Mouse (Mus musculus) heart, postnatal 0 days (tissue): ENCODE measurements around the gene Dnajb13. TPM values are rescaled to one million over a fixed set of nuclear protein-coding genes. Genes with fewer than 3 reads are reported as not detected.
"Not testable (repeated sequence)": the region's sequence is repeated elsewhere in the genome, so short reads cannot be mapped to it uniquely, and the experiment has no call there.

ENCODE experiments used
- ATAC-seq: fragments of 200-750 bp; cut with Nextera tagmentation; 2 replicates; pipeline ENCODE4 v1.8.0; 2017; ENCODE audit warnings: low read depth, moderate number of reproducible peaks, moderate library complexity; ENCODE audit not compliant: insufficient read depth
- DNase-seq: peaks from one replicate; pipeline ENCODE4 v3.0.0-alpha.2; 2016; ENCODE audit warnings: low spot score
- H3K27ac ChIP-seq: fragments of 300-500 bp; sonication (generic); 2 replicates; pipeline ENCODE4 v1.5.1; 2014; ENCODE audit warnings: low read depth, mild to moderate bottlenecking
- H3K27me3 ChIP-seq: fragments of 300-500 bp; sonication (generic); 2 replicates; pipeline ENCODE4 v1.6.1; 2014; ENCODE audit warnings: low read length, mixed read lengths; ENCODE audit not compliant: control insufficient read depth, insufficient read depth
- H3K36me3 ChIP-seq: fragments of 300-500 bp; sonication (generic); replicated peaks from 2 replicates; pipeline ENCODE4 v1.6.1; 2014; ENCODE audit warnings: low read length, mixed read lengths; ENCODE audit not compliant: control insufficient read depth, insufficient read depth
- H3K4me1 ChIP-seq: fragments of 300-500 bp; sonication (generic); 2 replicates; pipeline ENCODE4 v1.6.1; 2014; ENCODE audit warnings: antibody characterized with exemption; ENCODE audit not compliant: control insufficient read depth, insufficient read depth
- H3K4me2 ChIP-seq: fragments of 300-500 bp; sonication (generic); 2 replicates; pipeline ENCODE4 v1.6.1; 2014; ENCODE audit warnings: low read depth, mild to moderate bottlenecking, low read length, moderate library complexity
- H3K4me3 ChIP-seq: fragments of 300-500 bp; sonication (generic); 2 replicates; pipeline ENCODE4 v1.5.1; 2014; ENCODE audit warnings: low read depth, low read length
- H3K9ac ChIP-seq: fragments of 300-500 bp; sonication (generic); replicated peaks from 2 replicates; pipeline ENCODE4 v1.6.1; 2014; ENCODE audit warnings: low read depth, low read length, mixed read lengths
- H3K9me3 ChIP-seq: fragments of 300-500 bp; sonication (generic); replicated peaks from 2 replicates; pipeline ENCODE4 v1.6.1; 2016; ENCODE audit warnings: low read length; ENCODE audit not compliant: control insufficient read depth
- CTCF ChIP-seq: IDR thresholded peaks from 2 replicates; pipeline ENCODE4 v1.5.1; 2016; ENCODE audit warnings: antibody characterized with exemption, control low read depth, low read depth
- EP300 ChIP-seq: IDR thresholded peaks from 2 replicates; pipeline ENCODE4 v1.6.1; 2016; ENCODE audit warnings: antibody characterized with exemption, low read depth
- WGBS: fragments of 180-500 bp; shearing (Covaris S2); extraction: QIAGEN DNeasy Blood & Tissue Kit; methylation state at CpG from one replicate; pipeline ENCODE4 v1.1.7; 2014; 5-methylcytosine and 5-hydroxymethylcytosine counted together
- polyA plus RNA-seq: library from polyadenylated mRNA; unstranded; fragments of >200 nt; fragmentation: Nextera tagmentation; extraction: Ambion mirVana; gene quantifications from 2 replicates; pipeline ENCODE4 v1.2.1, GENCODE M21; 2015
- total RNA-seq: library from RNA; depleted of rRNA; stranded (reverse); fragments of >200 nt; gene quantifications from 2 replicates; pipeline ENCODE4 v1.2.3, GENCODE M21; 2014; ENCODE audit warnings: low replicate concordance

The Dnajb13 gene
- total and polyA plus RNA-seq, 2 experiments from 2014 or later, result 0.07 TPM; not detected in 1

GRCm38 (mm10) chr7:100487301-100487700 is 27.5 kb downstream of the Dnajb13 start:
- Histone ChIP-seq H3K4me1 (0 out of 2 replicates have a peak, but pooled peaks cover 3% of the 10 kb centered on the region), H3K4me2 (no peak overlapping the region), H3K9ac (no peak overlapping the region), H3K27me3 (no peaks in the 10 kb centered on the region), H3K36me3 (no peaks in the 10 kb centered on the region), H3K9me3 (no peaks in the 10 kb centered on the region), H3K4me3 (no peak overlapping the region), H3K27ac (no peak overlapping the region)
- TF ChIP-seq CTCF (no peak), EP300 (no peak)
- ATAC-seq (no peak), DNase-seq (no peak)
- WGBS, result 64% methylated on average over 2 of the region's 2 CpGs

GRCm38 (mm10) chr7:100484493-100484892 is 30.3 kb downstream of the Dnajb13 start:
- no peak for DNase-seq
- 82% methylated on average over 5 of the region's 5 CpGs for WGBS

GRCm38 (mm10) chr7:100482046-100482445 is 32.7 kb downstream of the Dnajb13 start:
- H3K4me3 ChIP-seq, H3K9me3 ChIP-seq, ATAC-seq, H3K9ac ChIP-seq, H3K4me1 ChIP-seq, H3K36me3 ChIP-seq, H3K27me3 ChIP-seq, H3K27ac ChIP-seq, DNase-seq, H3K4me2 ChIP-seq: not testable (repeated sequence)
- WGBS, result 75% methylated on average over 2 of the region's 2 CpGs

More at GRCm38 (mm10) chr7:100484493-100484892, 30.3 kb downstream of the Dnajb13 start:
- Histone ChIP-seq H3K9ac (no peak overlapping the region), H3K9me3 (no peaks in the 10 kb centered on the region), H3K4me2 (no peak overlapping the region), H3K4me1 (0 out of 2 replicates have a peak, but pooled peaks cover 3% of the 10 kb centered on the region), H3K36me3 (no peaks in the 10 kb centered on the region), H3K27ac (no peak overlapping the region), H3K27me3 (no peaks in the 10 kb centered on the region), H3K4me3 (no peak overlapping the region)
- TF ChIP-seq CTCF, result no peak
- no peak for TF ChIP-seq EP300
- ATAC-seq, result no peak

- Histone ChIP-seq H3K36me3 (no peaks in the 10 kb centered on the region), H3K27me3 (no peaks in the 10 kb centered on the region), H3K27ac (no peak overlapping the region), H3K4me1 (peaks cover 3% of the 10 kb centered on the region), H3K4me2 (no peak overlapping the region), H3K4me3 (no peak overlapping the region), H3K9me3 (no peaks in the 10 kb centered on the region), H3K9ac (no peak overlapping the region)
- no peak for DNase-seq
- 77% methylated on average over 17 of the region's 17 CpGs for WGBS
- no peak for TF ChIP-seq CTCF
- TF ChIP-seq EP300, result no peak
- ATAC-seq, result no peak
Measured at GRCm38 (mm10) chr7:100480175-100480574, 34.6 kb downstream of the Dnajb13 start.

- 70% methylated on average over 15 of the region's 15 CpGs for WGBS
- Histone ChIP-seq H3K4me3 (no peak overlapping the region), H3K4me1 (peaks cover 7% of the 10 kb centered on the region), H3K36me3 (no peaks in the 10 kb centered on the region), H3K9ac (no peak overlapping the region), H3K27ac (no peak overlapping the region), H3K27me3 (no peaks in the 10 kb centered on the region), H3K9me3 (no peaks in the 10 kb centered on the region), H3K4me2 (no peak overlapping the region)
- TF ChIP-seq EP300, result no peak
- no peak for TF ChIP-seq CTCF
- DNase-seq (no peak), ATAC-seq (no peak)
Measured at GRCm38 (mm10) chr7:100479823-100480164, 35.0 kb downstream of the Dnajb13 start.

- no peaks in the 10 kb centered on the region for H3K27me3 ChIP-seq
- peaks cover 10% of the 10 kb centered on the region for H3K4me1 ChIP-seq
- ATAC-seq, result no peak
- no peak overlapping the region for H3K4me2 ChIP-seq
- H3K4me3 ChIP-seq, result no peak overlapping the region
- no peak overlapping the region for H3K9ac ChIP-seq
- H3K36me3 ChIP-seq, result no peaks in the 10 kb centered on the region
- TF ChIP-seq CTCF (no peak), EP300 (no peak)
- no peak for DNase-seq
- H3K9me3 ChIP-seq, result no peaks in the 10 kb centered on the region
- WGBS, result 80% methylated on average over 20 of the region's 20 CpGs
- H3K27ac ChIP-seq, result no peak overlapping the region
Measured at GRCm38 (mm10) chr7:100479100-100479822, 35.5 kb downstream of the Dnajb13 start.
